Mouse (Mus musculus): ENCODE results near the gene Slc35c2.

- TF ChIP-seq CTCF (IDR thresholded peaks at IDR 0.05; ENCODE audit: extremely low read depth, insufficient read length, insufficient replicate concordance, low read depth, low read length), result no peak
- no peak for TF ChIP-seq POLR2A (IDR thresholded peaks at IDR 0.05; ENCODE audit: low read depth, low read length)
Measured at GRCm38 (mm10) chr2:165303354-165304012, 15.8 kb upstream of the Slc35c2 start.
